Mouse (Mus musculus) A20 (cell line): Measurements from ENCODE around the gene Ndufa11.
A peak's percentile ranks its signal among the peaks of the same experiment; 100 is the strongest.

Experiments used
- DNase-seq: peaks from one replicate; pipeline ENCODE4 v3.0.0-alpha.2; 2011; ENCODE audit warnings: low read depth, low spot score

Gene Ndufa11

GRCm38 (mm10) chr17:56715914-56716654, 1.5 kb upstream of the Ndufa11 start:
- DNase-seq: no peak

DNA sequence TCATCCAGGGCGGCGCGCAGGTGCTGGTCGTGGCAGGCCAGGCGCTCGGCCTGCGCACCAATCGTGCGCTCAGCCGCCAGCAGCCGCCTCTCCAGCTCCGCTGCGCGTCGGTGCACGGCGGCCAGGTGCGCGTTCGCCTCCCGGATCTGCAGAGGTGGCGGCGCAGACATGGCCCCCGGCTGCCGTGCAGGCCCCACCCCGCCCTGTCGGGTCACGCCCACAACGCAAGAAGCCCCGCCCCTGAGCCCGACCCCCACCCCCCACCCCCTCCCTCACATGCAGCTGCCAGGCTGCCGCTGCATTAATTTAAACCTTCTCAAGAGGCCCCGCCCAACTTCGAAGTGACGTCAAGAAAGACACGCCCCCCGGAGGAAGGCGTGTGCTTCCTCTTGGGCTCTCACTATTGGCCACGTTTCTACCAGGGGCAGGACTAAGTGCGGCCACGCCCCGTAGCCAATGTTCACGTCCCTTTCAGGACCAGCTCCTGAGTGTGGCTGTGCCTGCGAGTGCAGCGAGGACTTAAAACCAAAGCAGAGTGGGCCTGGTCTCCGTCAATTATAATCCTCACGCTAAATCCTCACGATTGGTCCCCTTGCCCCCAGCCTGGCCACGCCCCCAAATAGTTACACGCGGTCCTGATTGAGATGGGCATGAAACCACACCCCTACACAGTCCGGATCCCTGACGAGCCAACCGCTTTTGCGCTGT, 758 bp upstream of the Ndufa11 start:
- DNase-seq: peak; percentile 99

GRCm38 (mm10) chr17:56722441-56722840, 4.9 kb downstream of the Ndufa11 start:
- no peak for DNase-seq

DNA sequence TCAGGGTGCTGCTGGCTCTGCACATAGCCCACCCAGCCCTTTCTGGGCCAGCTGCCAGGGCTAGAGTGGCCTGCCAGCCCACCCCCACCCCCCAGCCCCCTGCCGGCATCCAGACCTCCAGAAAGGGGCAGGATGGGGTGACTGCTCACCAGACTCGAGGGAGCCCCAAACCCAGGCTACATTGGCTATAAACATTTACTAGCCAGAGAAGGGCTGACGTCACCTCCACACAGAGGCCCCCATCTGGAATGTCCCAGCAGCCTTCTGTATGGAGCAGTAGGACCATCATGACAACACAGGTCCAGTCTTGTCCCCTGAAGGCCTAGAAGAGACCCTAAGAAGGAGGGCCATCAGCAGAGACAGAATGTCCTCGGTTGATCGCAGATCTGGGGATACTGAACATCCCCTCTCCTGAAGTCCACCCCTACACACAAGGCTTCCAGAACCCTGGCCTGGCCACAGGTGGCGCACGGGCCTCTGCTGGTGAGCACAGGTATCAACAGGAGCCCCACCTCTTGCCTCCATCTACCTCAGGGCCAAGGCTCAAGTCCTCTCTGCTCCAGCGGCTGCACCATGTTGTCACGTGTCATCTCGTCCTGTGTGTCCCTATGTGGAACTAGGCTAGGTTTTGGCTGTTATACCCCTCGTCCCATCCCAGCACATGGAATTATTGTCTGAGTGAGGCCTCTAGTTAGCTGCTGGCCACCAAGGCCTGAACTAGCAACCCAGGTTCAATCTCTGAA, 6.0 kb downstream of the Ndufa11 start:
- no peak for DNase-seq

DNA sequence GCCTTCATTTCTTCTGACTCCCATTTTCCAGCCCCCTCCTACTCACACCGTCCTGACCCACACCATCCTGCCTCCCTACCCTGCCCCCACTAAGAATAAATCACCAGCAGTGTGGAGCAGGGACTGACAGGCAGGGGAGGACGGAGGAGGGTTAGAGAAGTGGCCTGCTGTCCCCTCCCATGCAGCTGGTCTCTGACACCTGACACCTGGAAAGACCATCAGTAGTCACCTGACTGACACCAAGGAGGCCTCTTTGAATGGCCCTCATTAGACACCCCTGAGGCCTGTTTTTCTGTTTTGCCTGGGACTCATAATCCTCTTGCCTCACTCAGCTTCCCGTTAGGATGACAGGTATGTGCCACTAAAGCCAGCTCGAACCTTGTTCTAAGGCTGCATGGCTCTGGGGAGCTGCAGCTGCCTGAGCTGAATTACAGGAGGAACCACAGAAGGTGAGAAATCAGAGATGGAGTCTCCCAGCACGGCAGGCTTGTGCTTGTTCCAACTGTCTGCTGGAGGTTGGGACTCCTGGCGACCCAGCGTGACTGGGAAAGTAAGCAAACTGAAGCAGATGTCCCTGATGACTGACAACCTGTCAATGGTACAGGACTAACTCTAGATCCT, 9.6 kb downstream of the Ndufa11 start:
- DNase-seq: peak; percentile 56

- DNase-seq: peak; percentile 74
Measured at GRCm38 (mm10) chr17:56727659-56728058, 10.1 kb downstream of the Ndufa11 start.

GRCm38 (mm10) chr17:56728117-56728516, 10.6 kb downstream of the Ndufa11 start:
- DNase-seq: no peak

GRCm38 (mm10) chr17:56729151-56729550, 11.6 kb downstream of the Ndufa11 start:
- DNase-seq: no peak

DNA sequence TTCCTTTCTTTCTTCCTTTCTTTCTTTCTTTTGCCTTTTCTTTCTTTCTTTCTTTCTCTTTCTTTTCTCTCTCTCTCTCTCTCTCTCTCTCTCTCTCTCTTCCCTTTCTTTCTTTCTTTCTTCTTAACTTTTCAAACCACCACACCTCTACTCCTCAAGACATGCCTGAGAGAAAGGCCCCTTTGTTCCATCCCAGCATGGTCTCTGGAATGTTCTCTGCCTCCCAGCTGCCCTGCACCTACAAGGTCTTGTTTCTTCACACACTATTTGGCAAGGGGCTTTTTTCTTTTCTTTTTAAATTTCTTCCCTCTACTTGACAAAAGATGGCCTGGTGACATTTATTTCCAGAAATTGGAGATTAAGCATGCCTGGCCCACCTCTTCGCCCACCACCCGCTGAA, 12.1 kb downstream of the Ndufa11 start:
- DNase-seq: no peak

DNA sequence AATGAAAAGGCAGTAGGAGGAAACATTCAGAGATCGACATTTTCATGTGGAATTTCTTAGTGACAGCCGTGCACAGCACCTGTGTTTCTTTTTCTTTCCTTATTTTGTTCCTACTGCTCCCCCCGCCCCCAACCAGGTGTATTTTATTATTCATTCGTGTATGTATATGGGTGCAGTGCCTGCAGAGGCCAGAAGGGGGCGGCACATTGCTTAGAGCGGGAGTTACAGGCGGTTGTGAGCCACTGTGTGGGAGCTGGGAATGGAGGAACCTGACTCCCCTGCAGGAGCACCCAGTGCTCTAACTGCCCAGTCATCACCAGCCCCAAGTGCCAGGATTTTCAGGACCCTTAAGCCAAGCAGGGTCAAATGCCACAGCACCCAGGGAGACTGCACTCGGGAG, 19.0 kb downstream of the Ndufa11 start:
- peak; percentile 61 for DNase-seq

- DNase-seq: no peak
Measured at GRCm38 (mm10) chr17:56738221-56738620, 20.7 kb downstream of the Ndufa11 start.

DNA sequence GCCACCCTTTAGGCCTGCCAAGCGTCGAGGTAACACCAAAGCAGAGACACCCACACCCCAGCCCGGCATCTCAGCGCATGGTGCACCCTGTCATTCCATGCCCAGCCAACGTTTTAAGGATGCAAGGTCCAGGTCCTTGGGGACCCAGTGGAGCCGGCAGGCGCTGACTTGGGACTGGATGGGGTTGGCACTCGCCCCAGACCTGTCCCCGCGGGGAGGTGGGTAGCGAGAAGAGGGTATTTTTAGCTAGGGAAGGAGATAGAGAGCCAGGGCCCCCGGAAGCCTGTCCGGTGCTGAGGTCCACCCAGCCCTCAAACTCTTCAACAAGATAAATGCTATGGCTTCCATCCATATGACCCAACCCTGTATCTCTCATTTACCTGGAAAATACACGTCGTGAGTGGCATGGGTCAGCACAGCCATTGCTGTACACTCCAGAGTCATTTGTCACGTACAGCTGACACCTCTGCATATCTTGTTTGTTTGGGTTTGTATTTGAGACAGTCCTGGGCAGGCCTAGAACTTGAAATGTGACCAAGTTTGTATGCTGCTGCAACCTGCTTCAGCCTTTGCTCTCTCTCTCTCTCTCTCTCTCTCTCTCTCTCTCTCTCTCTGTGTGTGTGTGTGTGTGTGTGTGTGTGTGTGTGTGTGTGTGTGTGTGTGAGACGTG, 22.7 kb downstream of the Ndufa11 start:
- DNase-seq: no peak

DNA sequence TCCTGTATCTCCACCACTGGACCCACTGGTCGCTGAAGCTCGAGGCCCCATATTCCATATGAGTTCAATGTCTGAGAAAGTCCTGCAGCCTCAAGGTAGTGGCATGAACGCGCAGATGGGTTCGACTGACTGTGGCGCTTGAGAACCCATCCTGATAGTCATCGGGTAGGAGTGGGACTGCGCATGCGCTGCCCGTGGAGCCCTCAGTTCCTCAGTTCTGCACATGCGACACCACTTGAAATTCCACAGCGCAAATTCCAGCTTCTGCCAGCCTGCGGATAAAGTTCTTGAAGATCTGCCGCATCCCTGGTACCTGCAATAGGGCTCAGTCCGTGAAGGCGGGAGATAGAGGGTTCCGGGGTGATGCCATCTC, 23.2 kb downstream of the Ndufa11 start:
- DNase-seq: peak; percentile 83

DNA sequence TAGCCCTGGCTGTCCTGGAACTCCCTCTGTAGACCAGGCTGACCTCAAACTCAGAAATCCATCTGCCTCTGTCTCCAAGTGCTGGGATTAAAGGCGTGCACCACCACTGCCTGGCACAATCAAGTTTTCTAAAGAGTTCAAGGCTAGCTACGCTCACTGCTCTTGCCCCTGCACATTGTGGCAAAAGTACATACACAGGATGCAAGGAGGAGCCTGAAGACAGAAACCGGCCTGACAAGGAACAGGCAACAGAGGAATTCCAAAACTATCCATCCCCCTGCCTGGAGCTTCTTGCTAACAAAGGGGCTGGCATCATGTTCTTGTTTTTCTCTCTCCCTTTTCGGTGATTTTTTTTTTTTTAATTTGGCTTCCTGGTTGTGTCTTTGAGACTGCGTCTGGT, 26.6 kb downstream of the Ndufa11 start:
- DNase-seq: no peak

- DNase-seq: no peak
Measured at GRCm38 (mm10) chr17:56751404-56752072, 34.0 kb downstream of the Ndufa11 start.

- DNase-seq: no peak
Measured at GRCm38 (mm10) chr17:56753452-56753851, 35.9 kb downstream of the Ndufa11 start.

DNA sequence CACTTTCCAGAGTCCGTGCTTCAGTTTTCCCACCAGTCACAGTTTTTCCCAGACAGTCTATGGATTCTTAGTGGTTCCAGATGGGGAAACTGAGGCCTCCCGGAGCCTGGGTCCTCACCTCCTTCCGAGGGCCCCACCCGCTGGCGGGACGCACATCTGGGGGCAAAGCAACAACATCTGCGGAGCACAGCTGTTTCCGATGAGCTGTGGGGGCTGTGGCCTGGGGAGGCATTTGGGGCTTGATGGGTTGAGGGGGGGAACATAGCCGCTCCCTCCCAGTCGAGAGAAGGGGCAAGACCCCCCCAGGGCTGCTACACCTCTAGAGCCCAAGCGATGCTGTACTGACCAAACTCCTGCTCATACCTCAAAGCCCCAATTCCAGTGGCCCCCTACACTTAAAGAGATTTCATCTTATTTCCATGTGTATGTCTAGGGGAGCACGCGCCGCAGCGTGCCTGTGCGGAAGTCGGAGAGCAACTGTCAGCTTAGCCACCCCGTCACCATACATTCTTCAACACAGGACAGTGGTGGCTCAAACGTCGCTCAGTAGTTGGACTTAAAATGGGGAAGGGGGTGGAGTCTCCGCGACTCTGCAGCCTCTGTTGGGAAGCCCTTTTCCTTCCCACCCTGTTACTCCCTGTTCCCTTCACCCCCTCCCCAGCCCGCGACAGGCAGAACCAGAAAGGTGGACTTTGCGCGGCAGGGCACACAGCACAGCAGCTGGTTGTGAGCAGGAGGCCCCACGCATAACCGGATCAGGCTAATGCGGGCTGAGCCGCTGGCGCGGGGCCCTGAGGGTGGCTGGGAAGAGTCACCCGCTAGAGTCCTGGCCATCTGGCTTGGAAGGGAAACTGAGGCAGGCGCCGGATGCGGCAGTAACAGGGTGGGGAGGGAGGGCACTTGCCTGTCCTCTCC, 37.0 kb downstream of the Ndufa11 start:
- DNase-seq: no peak

GRCm38 (mm10) chr17:56756703-56757399, 39.3 kb downstream of the Ndufa11 start:
- peak; percentile 47 for DNase-seq

DNA sequence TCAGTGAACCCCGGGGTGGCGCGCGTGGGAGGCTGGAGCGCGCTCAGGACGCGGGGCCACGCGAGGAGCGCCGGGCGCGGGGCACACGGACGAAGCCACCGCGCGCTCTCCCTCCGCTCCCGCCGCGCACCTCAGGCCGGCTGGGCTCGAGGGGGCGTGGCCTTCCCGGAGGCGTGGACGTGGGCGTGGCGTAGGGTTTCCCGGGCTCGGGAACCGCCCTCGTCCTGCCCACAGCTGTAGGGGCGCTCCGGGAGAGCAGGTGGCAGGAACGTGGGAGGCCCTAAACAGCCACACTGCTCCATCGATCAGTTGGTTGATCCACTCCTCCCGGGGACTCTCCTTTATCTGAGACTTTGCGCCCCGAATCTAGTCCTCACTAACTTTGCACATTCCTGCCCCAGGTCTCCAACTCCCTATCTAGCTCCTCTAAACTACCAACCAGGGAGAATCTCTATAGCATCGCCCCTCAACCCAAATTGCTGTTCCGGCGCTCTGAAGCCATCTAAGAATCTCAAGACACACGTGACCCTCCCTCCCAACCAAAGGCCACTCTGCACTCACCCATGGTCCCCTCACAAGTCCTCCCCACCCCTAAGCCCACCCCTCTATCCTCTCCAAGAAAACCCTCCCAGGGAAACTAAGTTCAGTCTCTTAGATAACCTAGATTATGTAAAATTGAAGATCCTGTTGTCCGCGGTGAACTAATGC, 40.0 kb downstream of the Ndufa11 start, which contains the start of gene Nrtn:
Nrtn (minus strand) TSS at position 115 of the 708 bp plus-strand sequence.
- peak; percentile 73 for DNase-seq
